Mouse (Mus musculus): ENCODE results near the gene H2-Aa. TPM values are rescaled to one million over a fixed set of nuclear protein-coding genes. Genes with fewer than 3 reads are reported as not detected.

The H2-Aa gene
- total and polyA plus RNA-seq, 2 experiments from 2014 or later: 1.7 TPM; not detected in 1

DNA sequence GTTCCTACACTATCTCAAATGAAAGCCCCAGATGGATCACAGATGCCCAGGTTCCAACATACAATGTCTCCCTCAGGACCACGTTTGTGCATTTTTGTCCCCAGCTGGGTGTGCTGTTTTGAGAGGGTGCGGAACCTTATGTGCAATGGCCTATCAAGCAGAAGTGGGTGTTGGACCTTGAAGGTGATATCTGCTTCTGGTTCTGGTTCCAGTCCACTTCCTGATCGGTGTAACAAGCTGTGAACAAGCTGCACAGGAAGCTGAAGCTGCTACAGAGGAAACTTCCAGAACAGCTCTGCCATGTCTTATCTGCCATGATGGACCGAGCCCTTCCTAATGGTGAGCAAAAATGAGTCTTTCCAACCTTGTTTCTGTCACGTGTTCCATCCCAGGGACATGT is 31.1 kb downstream of the H2-Aa start:
- Histone ChIP-seq H3K27ac (ENCODE audit: low read depth) (no peak overlapping the region), H3K4me3 (ENCODE audit: low read depth, low read length) (no peak overlapping the region), H3K4me1 (ENCODE audit: control insufficient read depth, insufficient read depth) (no peaks in the 10 kb centered on the region), H3K9me3 (replicated peaks; ENCODE audit: control insufficient read depth, low read length) (no peaks in the 10 kb centered on the region), H3K4me2 (ENCODE audit: low read depth, low read length) (no peak overlapping the region), H3K27me3 (ENCODE audit: control insufficient read depth, insufficient read depth, low read length) (peaks cover 14% of the 10 kb centered on the region), H3K36me3 (replicated peaks; ENCODE audit: control insufficient read depth, insufficient read depth, low read length) (no peaks in the 10 kb centered on the region), H3K9ac (replicated peaks; ENCODE audit: low read depth, low read length) (no peak overlapping the region)
- ATAC-seq (ENCODE audit: insufficient read depth, low read depth) (no peak), DNase-seq (ENCODE audit: low spot score) (no peak)
- WGBS: 69% methylated on average over 5 of the region's 5 CpGs
- TF ChIP-seq CTCF (IDR thresholded peaks at IDR 0.05; ENCODE audit: low read depth) (no peak), EP300 (IDR thresholded peaks at IDR 0.05; ENCODE audit: low read depth) (no peak)

DNA sequence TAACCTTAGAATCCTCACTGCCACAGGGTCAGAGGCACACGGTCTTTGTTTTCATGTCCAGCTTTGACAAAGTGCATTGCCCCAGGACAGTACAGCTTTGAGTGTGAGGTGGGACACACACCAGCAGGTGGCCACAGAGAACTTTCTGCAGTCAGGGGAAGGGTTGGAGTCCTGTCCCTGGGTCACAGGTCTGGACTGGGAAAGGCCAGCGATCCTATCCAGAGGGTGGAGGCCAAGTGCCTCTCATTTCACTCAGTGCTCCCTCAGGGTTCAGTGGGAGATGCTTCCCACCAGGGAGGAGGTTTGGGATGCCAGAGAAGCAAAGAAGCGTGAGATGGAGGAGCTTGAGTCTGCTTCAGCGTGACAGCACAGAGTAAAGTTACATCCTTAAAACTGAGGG is 36.0 kb downstream of the H2-Aa start:
- H3K36me3 ChIP-seq (replicated peaks; ENCODE audit: control insufficient read depth, insufficient read depth, low read length): no peaks in the 10 kb centered on the region
- ATAC-seq (ENCODE audit: insufficient read depth, low read depth) (no peak), DNase-seq (ENCODE audit: low spot score) (no peak)
- no peaks in the 10 kb centered on the region; the same call in 1 of the 2 replicates for H3K27me3 ChIP-seq (ENCODE audit: control insufficient read depth, insufficient read depth, low read length)
- H3K9ac ChIP-seq (replicated peaks; ENCODE audit: low read depth, low read length): no peak overlapping the region
- WGBS: 36% methylated on average over 4 of the region's 4 CpGs
- H3K27ac ChIP-seq (ENCODE audit: low read depth): no peak overlapping the region
- H3K4me3 ChIP-seq (ENCODE audit: low read depth, low read length): no peak overlapping the region
- no peaks in the 10 kb centered on the region for H3K4me1 ChIP-seq (ENCODE audit: control insufficient read depth, insufficient read depth)
- no peak for TF ChIP-seq EP300 (IDR thresholded peaks at IDR 0.05; ENCODE audit: low read depth)
- TF ChIP-seq CTCF (IDR thresholded peaks at IDR 0.05; ENCODE audit: low read depth): no peak
- no peaks in the 10 kb centered on the region for H3K9me3 ChIP-seq (replicated peaks; ENCODE audit: control insufficient read depth, low read length)
- H3K4me2 ChIP-seq (ENCODE audit: low read depth, low read length): no peak overlapping the region

DNA sequence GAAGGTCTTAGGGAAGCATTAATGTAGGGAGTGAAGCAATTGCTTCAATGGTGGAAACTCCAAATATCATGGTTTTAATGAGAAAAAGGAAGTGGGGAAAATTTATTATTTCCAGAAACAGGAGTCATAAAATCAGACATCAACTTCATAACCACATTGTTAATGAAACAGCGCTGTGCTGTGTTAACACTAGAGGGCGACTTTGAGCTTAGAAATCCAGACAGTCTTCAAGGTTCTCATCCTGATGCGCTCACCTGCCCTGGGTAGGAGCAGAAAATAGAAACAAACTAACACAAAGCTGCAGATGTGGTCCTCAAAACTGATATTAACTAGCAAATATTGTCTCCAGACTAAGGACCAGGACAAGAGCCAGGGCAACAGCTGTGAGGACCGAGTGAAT is 37.7 kb downstream of the H2-Aa start:
- Histone ChIP-seq H3K4me1 (ENCODE audit: control insufficient read depth, insufficient read depth) (no peaks in the 10 kb centered on the region), H3K9ac (replicated peaks; ENCODE audit: low read depth, low read length) (no peak overlapping the region), H3K36me3 (replicated peaks; ENCODE audit: control insufficient read depth, insufficient read depth, low read length) (no peaks in the 10 kb centered on the region), H3K27me3 (ENCODE audit: control insufficient read depth, insufficient read depth, low read length) (no peaks in the 10 kb centered on the region), H3K27ac (ENCODE audit: low read depth) (no peak overlapping the region), H3K4me2 (ENCODE audit: low read depth, low read length) (no peak overlapping the region), H3K9me3 (replicated peaks; ENCODE audit: control insufficient read depth, low read length) (no peaks in the 10 kb centered on the region), H3K4me3 (ENCODE audit: low read depth, low read length) (no peak overlapping the region)
- DNase-seq (ENCODE audit: low spot score) (no peak), ATAC-seq (ENCODE audit: insufficient read depth, low read depth) (no peak)
- TF ChIP-seq CTCF (IDR thresholded peaks at IDR 0.05; ENCODE audit: low read depth) (peak; percentile 73), EP300 (IDR thresholded peaks at IDR 0.05; ENCODE audit: low read depth) (no peak)
- 19% methylated on average over 4 of the region's 4 CpGs for WGBS

DNA sequence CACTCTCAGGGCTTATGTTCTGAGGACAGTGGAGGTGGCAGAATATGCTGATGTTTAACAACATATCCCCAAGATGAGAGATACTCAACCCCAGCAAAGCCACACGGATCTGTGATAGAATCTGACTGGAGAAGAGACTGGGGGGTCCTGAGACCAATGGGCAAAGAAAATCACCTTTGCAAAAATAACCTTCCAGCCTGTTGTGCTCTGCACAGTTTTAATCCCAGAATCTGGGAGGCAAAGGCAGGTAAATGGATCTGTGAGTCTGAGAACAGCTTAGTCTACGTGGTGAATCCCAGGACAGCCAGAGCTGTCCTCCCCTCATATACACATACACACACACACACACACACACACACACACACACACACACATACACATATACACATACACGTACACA is 38.3 kb downstream of the H2-Aa start:
- H3K27me3 ChIP-seq (ENCODE audit: control insufficient read depth, insufficient read depth, low read length): no peaks in the 10 kb centered on the region
- H3K4me3 ChIP-seq (ENCODE audit: low read depth, low read length): no peak overlapping the region
- H3K4me2 ChIP-seq (ENCODE audit: low read depth, low read length): no peak overlapping the region
- H3K27ac ChIP-seq (ENCODE audit: low read depth): no peak overlapping the region
- no peak for TF ChIP-seq CTCF (IDR thresholded peaks at IDR 0.05; ENCODE audit: low read depth)
- TF ChIP-seq EP300 (IDR thresholded peaks at IDR 0.05; ENCODE audit: low read depth): no peak
- no peaks in the 10 kb centered on the region for H3K4me1 ChIP-seq (ENCODE audit: control insufficient read depth, insufficient read depth)
- H3K9me3 ChIP-seq (replicated peaks; ENCODE audit: control insufficient read depth, low read length): no peaks in the 10 kb centered on the region
- ATAC-seq (ENCODE audit: insufficient read depth, low read depth): no peak
- no peaks in the 10 kb centered on the region for H3K36me3 ChIP-seq (replicated peaks; ENCODE audit: control insufficient read depth, insufficient read depth, low read length)
- no peak for DNase-seq (ENCODE audit: low spot score)
- WGBS: 34% methylated on average over 3 of the region's 3 CpGs
- no peak overlapping the region for H3K9ac ChIP-seq (replicated peaks; ENCODE audit: low read depth, low read length)

DNA sequence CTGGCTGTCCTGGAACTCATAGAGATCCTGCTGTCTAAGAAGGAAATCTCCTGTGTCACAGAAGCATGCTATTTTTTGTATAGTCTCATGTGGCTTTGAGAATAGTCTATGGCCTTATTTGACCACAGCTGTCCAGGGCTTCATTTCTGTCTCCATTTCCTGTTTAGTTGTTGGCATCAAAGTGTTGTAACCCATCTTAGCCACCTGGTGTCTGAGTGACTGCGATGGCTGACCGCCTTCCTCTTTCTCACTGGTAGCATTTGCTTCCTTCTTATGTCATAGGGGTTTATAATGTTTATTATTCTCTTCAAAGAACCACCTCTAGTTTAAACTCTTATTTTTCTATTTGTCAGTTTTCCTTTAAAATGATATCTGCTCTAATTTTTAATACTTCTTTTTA is 38.9 kb downstream of the H2-Aa start:
- H3K4me2 ChIP-seq (ENCODE audit: low read depth, low read length): no peak overlapping the region

DNA sequence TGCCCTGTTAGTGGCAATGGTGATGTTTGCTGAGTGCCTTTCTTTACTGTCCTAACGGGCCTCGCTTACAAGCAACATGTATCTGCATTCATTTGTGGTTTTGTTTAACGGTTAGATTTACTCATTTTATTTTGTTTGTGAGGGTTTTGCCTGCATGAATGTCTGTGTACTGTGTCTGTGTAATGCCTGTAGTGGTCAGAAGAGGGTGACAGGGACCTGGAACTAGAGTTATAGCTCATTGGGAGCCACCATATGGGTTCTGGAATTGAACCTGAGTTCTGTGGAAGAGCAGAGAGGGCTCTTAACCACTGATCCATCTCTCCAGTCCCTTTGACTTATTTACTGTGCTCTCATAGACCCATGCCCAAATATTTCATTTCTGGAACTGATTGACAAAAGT is 40.6 kb downstream of the H2-Aa start:
- Histone ChIP-seq H3K27me3 (ENCODE audit: control insufficient read depth, insufficient read depth, low read length) (no peaks in the 10 kb centered on the region), H3K9ac (replicated peaks; ENCODE audit: low read depth, low read length) (no peak overlapping the region), H3K4me3 (ENCODE audit: low read depth, low read length) (no peak overlapping the region), H3K36me3 (replicated peaks; ENCODE audit: control insufficient read depth, insufficient read depth, low read length) (no peaks in the 10 kb centered on the region), H3K9me3 (replicated peaks; ENCODE audit: control insufficient read depth, low read length) (peaks cover 1% of the 10 kb centered on the region; the same call in 1 of the 2 replicates), H3K4me2 (ENCODE audit: low read depth, low read length) (no peak overlapping the region), H3K4me1 (ENCODE audit: control insufficient read depth, insufficient read depth) (no peaks in the 10 kb centered on the region), H3K27ac (ENCODE audit: low read depth) (no peak overlapping the region)
- no peak for DNase-seq (ENCODE audit: low spot score)
- 71% methylated on average over 3 of the region's 3 CpGs for WGBS
- no peak for ATAC-seq (ENCODE audit: insufficient read depth, low read depth)
- peak; percentile 43 for TF ChIP-seq CTCF (IDR thresholded peaks at IDR 0.05; ENCODE audit: low read depth)
- no peak for TF ChIP-seq EP300 (IDR thresholded peaks at IDR 0.05; ENCODE audit: low read depth)

More for the DNA sequence above, 38.9 kb downstream of the H2-Aa start:
- no peak for ATAC-seq (ENCODE audit: insufficient read depth, low read depth)
- H3K27ac ChIP-seq (ENCODE audit: low read depth): no peak overlapping the region
- H3K4me1 ChIP-seq (ENCODE audit: control insufficient read depth, insufficient read depth): no peaks in the 10 kb centered on the region
- 53% methylated on average over 2 of the region's 2 CpGs for WGBS
- H3K9me3 ChIP-seq (replicated peaks; ENCODE audit: control insufficient read depth, low read length): no peaks in the 10 kb centered on the region
- no peaks in the 10 kb centered on the region for H3K36me3 ChIP-seq (replicated peaks; ENCODE audit: control insufficient read depth, insufficient read depth, low read length)
- TF ChIP-seq EP300 (IDR thresholded peaks at IDR 0.05; ENCODE audit: low read depth) (no peak), CTCF (IDR thresholded peaks at IDR 0.05; ENCODE audit: low read depth) (no peak)
- DNase-seq (ENCODE audit: low spot score): no peak
- no peaks in the 10 kb centered on the region for H3K27me3 ChIP-seq (ENCODE audit: control insufficient read depth, insufficient read depth, low read length)
- H3K9ac ChIP-seq (replicated peaks; ENCODE audit: low read depth, low read length): no peak overlapping the region
- H3K4me3 ChIP-seq (ENCODE audit: low read depth, low read length): no peak overlapping the region

Data from heart, postnatal 0 days (tissue).